Mouse (Mus musculus) erythroid progenitor cell, adult 5-6 weeks (primary cell): ENCODE results near the gene Bcl6b. TPM values are rescaled to one million over a fixed set of nuclear protein-coding genes. Genes with fewer than 3 reads are reported as not detected.

Experiments used
- ATAC-seq: replicated peaks from 2 replicates; pipeline ENCODE4 v1.8.0; 2016; ENCODE audit warnings: moderate number of reproducible peaks, mild to moderate bottlenecking, moderate TSS enrichment, inconsistent platforms; ENCODE audit not compliant: poor library complexity, low FRiP score, severe bottlenecking
- total RNA-seq, 2 experiments: library from RNA; stranded (forward) in 1 of 2; stranded (reverse) in 1 of 2; fragments of 150-400 nt in 1 of 2; fragments of 186-747, 209-891 nt in 1 of 2; gene quantifications; 2 replicates each; pipeline versions ENCODE4 v1.2.3 to v1.2.4; 2015 to 2017; ENCODE audit warnings: low replicate concordance in 2 of 2

Gene Bcl6b
- total RNA-seq (2015; ENCODE audit: low replicate concordance) (1.8 TPM in 1 of 2 replicates, not detected in the other), total RNA-seq (2017; ENCODE audit: low replicate concordance) (0.61 and 2.3 TPM in 2 replicates)

DNA sequence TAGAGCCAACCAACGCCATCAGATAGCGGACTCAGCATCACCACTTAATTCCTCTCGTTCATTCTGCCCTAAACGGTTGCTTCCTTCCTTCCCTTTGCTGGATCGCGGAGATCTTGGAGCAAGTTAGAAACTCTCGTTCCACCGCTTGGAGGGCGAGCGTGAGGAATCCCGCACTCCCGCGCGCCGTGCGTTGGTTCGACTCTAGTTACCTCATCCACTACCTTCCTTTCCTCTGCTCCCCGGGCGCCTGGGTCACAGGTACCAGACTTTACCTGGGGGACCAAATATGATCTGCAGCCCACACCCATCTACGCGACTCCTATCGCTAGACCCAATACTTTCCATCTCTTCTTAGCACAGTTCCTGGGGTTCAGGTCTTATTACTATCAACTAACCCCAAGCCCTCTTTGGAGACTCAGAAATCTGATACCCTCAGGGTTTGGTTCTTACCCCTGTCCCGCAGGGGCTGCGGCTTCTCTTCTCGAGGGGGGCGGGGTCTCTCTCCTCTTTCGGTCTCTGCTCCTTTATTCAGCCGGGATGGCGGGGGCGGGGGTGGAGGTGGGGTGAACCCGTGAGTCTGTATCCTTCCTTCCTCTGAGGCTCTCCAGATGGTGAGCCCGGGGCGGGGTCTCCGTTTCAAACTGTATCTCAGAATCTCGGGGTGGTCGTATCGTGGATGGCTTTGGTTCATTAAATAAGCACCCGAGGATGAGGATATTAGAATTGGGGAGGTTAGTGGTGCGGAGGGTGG lies at the start of gene Bcl6b:
TSS of gene Bcl6b (minus strand) at position 539 of the 751 bp plus-strand sequence.
- peak; percentile 15 for ATAC-seq

- ATAC-seq, result no peak
Measured at GRCm38 (mm10) chr11:70278961-70279360, 49.4 kb upstream of the Bcl6b start.

DNA sequence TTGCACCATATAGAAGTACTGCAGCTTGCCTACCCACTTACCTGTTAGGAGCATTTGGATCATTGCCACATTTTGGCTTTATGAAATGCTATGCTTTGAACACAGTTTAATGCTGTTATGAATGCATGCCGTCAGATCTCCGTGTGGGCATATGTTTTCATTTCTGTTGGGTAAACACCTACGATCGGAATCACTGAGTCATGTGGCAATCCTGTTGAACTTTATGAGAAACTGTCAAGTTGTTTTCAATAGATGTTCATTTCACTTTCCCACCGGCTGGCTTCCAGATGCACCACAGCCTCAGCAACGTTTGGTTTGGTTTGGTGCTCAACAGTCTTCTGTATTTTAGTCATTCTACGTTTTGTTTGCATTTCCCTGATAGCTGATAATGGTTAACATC lies 42.0 kb upstream of the Bcl6b start:
- no peak for ATAC-seq

DNA sequence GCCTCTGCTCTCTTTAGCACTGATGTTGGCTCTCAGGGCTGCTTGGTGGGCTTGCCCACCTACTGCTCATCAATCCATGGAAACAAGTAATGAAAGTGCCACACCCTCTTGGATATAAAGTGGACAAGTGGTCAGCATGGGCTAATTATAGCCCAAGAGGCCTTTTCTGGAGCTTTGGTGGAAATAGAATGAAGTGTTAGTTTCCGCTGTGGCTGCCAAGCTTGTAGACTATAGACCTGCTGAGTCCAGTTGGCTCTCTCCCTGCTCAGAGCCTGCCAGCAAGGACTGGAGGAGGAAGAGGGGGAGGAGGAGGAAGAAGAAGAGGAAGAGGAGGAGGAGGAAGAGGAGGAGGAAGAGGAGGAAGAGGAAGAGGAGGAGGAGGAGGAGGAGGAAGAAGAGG lies 36.8 kb upstream of the Bcl6b start:
- no peak for ATAC-seq

DNA sequence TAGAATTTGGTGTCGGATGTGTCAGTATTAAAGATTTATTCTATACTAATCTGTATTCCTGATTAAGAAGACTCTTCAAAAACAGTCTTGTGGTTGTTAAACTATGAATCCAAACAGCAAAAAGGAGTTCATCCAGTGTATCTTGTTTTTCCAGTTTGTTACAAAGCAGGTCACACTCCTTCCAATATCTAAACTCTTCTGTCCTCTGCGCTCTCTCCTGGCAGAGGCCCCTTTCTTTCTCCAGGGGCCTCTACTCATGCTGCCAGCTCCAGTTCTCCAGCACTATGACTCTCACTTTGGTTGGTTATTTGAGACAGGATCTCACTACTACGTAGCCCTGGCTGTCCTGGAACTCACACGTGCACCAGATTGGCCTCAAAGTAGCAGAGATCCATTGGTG lies 36.2 kb upstream of the Bcl6b start:
- ATAC-seq, result no peak

DNA sequence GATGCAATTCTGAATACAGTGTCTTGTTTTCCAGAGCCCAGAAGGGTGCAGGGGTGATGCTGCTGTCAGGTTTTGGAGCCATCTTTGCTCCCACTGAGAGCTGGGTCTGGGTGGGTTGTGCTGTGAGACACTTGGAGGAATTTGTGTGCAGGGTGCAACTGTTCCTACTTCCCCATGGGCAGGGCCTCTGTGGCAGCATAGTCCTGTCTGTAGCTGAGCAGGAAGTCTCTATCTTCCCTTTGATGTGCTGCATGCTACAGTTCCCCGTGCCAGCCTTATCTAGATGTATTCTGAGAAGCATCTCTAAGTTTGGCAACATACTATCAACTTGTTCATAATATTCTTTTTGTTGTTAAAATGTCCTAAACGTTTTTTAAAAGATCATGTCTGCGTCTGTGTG lies 35.7 kb upstream of the Bcl6b start:
- no peak for ATAC-seq

GRCm38 (mm10) chr11:70259035-70259434 lies 29.4 kb upstream of the Bcl6b start:
- no peak for ATAC-seq

- no peak for ATAC-seq
Measured at GRCm38 (mm10) chr11:70254931-70255531, 25.4 kb upstream of the Bcl6b start, which contains the start of gene Alox12. Gene Alox12 (minus strand): TSS chr11:70255353.

- no peak for ATAC-seq
Measured at GRCm38 (mm10) chr11:70254337-70254736, 24.7 kb upstream of the Bcl6b start.

DNA sequence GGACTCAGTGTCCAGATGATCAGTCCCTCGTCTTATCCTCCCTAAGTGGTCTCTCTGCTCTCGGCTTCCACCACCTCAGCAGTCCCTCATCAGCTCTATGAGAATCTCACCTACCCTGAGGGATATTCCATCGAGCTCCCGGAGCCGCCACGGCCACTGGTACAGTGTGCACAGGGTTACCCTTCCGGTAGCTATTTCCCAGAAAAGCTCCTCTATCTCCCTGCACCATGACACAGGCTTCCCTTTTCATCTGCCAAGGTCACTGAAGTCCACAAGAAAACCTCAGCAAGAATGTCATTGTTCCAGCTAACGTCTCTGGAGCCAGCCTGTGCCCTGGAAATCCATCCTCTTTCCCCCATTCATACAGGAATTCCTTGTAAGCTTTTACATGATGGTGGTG lies 22.3 kb upstream of the Bcl6b start:
- no peak for ATAC-seq

- ATAC-seq, result no peak
Measured at GRCm38 (mm10) chr11:70250150-70250549, 20.6 kb upstream of the Bcl6b start.

DNA sequence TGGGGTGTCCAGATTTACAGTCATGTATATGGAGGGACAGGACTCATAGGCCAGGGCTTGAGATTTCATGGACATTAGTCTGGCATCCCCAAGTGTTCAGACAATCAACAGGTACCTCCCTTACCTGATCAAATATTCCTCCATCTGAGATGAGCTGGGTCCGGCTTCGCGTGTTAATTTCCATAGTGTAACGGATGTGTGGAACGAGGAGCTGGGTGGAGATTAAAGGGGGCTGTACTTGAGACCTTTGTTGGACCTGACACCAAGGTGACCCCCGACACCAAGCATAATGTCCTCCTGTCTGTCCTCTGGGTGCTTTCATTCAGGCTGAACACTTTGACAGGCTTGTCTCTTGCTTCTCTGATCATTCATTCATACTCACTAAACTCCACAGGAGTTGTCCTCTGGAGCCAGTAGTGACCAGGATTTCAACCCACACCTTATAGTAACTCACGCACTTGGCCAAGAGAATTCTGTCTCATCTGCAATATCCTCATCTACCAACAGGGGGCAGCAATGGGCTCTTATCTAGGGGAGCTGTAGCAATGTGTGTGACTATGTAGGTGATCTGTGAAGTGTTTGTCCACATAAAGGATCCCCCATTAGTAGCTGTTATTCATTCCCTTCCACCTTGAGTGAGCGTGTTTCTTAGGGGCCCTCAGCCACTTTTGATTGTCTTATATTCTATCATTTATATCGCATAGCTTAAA lies 17.7 kb upstream of the Bcl6b start:
- no peak for ATAC-seq

DNA sequence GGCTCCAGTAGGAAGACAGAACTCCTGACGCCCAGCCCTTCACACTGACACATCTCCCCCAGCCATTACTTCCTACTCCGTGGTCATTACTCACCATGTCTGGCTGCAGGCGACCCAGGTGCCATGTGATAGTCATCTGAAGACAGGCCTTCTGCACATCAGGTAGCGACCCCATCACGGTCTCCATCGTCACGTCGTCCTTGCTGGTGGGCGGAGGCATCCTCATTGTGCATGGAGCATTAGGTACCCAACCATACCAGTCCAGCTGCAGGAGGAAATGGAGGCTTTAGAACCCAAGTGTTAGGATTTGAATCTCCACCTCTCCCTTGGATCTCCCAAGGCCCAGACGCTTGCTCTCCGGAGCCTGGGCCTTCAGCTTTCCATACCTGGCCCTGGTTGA lies 13.0 kb upstream of the Bcl6b start:
- ATAC-seq, result no peak

DNA sequence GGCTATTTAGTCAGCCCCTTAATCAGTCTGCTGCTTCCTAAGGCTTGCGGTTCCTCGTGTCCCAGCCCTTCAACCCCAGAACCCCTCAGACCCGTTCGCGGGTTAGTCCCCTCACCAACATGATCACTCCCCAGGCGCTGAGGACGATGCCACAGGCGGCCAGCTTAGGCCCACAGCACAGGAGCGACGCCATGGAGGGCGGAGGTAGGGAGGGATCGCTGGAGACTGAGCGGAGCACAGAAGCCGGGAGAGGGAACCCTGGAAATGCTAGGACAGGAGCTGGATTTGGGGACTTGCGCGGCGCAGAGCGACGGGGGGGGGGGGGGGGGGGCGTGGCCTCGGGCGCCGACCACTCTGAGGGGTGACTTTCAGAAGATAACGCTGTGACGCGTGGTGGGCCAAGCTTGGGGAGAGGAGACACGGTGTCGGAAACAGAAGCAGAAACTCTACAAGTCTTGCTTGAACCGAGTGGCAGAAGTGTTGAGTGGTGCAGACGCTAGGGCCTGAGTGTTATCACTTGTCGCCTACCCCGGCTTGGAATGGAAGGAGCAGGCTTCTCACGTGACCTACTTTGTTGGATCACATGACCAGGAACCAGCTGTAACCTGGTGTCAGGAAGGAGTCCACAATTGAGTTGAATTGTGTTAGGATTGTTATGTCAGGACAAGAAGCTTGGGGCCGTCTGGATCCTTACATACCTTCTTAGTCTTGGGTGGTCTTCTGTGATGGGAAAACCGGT lies 10.1 kb upstream of the Bcl6b start, which contains the start of the genes Gm21988 and Rnasek:
TSS of gene Gm21988 (minus strand) at position 290 of the 739 bp plus-strand sequence.
TSS of gene Rnasek (minus strand) at position 302 of the 739 bp plus-strand sequence.
- peak; percentile 68 for ATAC-seq

DNA sequence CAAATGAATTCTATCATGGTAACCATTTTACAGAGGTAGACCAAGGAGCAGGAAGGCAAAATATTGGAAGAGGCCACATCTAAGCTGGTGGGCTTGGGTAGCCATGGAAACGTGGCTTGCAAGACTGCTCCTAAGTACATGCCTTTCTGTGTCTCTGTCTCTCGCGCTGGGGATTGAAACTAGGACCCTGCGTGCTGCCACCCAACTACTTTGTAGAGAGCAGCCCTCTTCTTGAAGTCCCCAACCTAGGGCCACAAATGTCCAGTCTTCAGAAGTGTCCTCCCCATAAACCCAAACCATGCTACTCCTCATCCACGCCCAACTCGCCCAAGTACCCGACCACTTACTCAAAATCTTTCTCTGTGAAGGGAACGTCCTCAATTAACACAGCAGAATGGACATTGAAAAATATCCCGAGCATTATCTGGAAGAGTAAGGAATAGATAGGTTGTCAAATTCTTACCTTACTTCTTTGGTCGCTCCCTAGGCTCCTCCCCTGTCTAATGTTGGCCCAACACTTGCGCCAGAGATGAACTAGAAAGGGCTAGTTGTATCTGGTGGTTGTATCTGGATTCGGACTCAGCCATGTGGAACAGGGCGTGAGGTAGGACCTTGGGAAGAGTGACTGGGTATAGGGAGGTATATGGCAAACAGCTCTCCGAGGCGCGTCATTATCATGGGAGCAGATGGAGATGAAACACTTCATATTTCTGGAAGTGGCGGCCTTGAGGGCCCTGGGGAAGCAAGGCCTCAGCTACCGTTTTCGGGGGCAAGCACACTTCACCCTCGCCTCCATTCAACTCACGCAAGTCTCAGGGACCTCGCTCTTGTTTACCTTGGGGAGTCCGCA lies 9.2 kb upstream of the Bcl6b start:
- peak; percentile 21; the same call in 1 of the 2 replicates for ATAC-seq

GRCm38 (mm10) chr11:70237457-70238167 lies 8.0 kb upstream of the Bcl6b start, which contains the start of gene 0610010K14Rik:
Gene 0610010K14Rik (minus strand): TSS chr11:70237914.
- peak; percentile 85 for ATAC-seq

- no peak for ATAC-seq
Measured at GRCm38 (mm10) chr11:70236717-70237116, 7.1 kb upstream of the Bcl6b start.

DNA sequence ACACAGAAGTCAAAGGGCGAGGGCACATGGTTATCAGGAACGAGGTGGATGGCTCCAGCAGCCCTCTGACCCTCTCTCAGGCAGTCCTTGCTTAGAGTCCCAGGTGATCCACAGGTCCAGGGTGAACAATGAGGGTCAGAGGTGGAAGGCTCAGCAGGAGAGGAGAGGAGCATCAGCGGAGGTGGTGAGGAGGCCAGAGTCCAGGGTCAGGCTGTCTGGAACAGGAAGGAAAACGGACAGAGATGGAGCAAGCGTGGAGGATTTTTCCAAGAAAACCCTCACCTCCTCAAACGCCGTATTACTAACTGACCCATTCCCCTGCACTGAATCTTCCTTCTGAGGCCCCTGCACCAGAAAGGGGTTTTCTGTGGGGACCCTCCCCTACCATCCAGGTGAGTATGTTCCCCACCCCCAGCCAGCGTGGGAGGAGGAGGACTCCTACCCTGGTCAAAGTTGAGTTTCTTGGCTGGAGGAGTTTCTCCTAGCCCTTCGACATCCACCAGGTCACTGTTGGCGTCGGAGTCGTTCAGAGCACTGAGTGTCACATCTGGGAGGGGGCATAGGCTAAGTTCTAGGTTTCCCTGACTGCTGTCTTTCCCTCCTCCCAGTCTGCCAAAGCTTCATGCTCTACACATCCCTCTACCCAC lies 5.8 kb upstream of the Bcl6b start:
- no peak for ATAC-seq
